Mouse (Mus musculus) thymus, adult 2 months (tissue): ENCODE results near the gene Mrpl57.

Experiments
- CTCF ChIP-seq: fragments of 200-500 bp; IDR thresholded peaks from 2 replicates; pipeline ENCODE4 v1.5.1; 2012; ENCODE audit warnings: mild to moderate bottlenecking, control low read depth, low read length, moderate library complexity, borderline replicate concordance; ENCODE audit not compliant: control insufficient read depth, poor library complexity, insufficient read depth; ENCODE audit errors: extremely low read depth
- POLR2A ChIP-seq: fragments of 200-500 bp; IDR thresholded peaks from 2 replicates; pipeline ENCODE4 v1.6.1; 2012; ENCODE audit warnings: mild to moderate bottlenecking, low read length, control low read depth, moderate library complexity; ENCODE audit not compliant: control insufficient read depth, poor library complexity, insufficient read depth; ENCODE audit errors: extremely low read depth

DNA sequence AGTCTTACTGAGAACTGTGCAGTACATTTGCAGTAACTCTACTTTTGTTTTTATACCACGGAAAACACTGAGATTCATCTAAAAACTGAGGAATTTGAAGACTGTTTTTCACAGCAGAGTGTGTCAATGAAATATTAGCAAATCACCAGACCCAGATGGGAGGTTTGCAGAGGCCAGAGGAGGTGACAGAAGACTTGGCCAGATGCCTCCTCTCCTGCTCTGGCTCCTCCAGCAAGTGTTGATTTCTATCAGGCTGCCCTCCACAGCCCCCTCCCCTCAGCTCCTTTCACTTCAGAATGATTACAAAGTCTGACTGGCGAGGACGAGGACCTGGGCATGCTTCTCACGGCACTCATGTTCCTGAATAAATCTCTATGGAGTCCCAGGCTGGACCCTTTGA lies 38.6 kb upstream of the Mrpl57 start:
- TF ChIP-seq CTCF: no peak
- no peak for TF ChIP-seq POLR2A
